Mouse (Mus musculus) cortical plate, adult 2 months (tissue): ENCODE results near the gene Cnga4.

Experiments
- CTCF ChIP-seq: fragments of 200-500 bp; IDR thresholded peaks from 2 replicates; pipeline ENCODE4 v1.5.1; 2011; ENCODE audit warnings: mild to moderate bottlenecking, control low read depth, low read length; ENCODE audit not compliant: insufficient read depth; ENCODE audit errors: extremely low read depth
- POLR2A ChIP-seq: fragments of 200-500 bp; IDR thresholded peaks from 2 replicates; pipeline ENCODE4 v1.6.1; 2011; ENCODE audit warnings: mild to moderate bottlenecking, low read length, control low read depth; ENCODE audit not compliant: insufficient read depth; ENCODE audit errors: extremely low read depth

DNA sequence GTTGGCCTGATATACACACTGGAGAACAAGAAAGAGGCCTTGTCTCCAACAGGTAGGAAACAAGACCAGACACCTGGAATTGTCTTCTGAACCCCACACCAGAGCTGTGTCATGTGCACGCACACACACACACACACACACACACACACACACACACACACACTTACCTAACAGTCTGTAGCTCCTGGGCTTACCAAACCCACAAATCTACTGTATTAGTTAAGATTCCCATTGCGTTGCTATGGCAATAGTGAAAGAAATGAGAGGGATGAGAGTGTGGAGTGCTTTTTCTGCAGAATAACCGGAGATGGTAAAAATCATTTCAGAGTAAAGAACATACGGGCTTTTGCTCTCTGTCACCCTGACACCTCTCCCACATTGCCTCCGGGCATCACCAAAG, 13.7 kb downstream of the Cnga4 start:
- TF ChIP-seq CTCF (no peak), POLR2A (no peak)
